Mouse (Mus musculus) cerebellum, adult (tissue): Measurements from ENCODE around the gene Qrich2.
"Not testable (repeated sequence)": the region's sequence is repeated elsewhere in the genome, so short reads cannot be mapped to it uniquely, and the experiment has no call there.

Experiments used
- ATAC-seq: cut with Nextera tagmentation; 2 replicates; pipeline ENCODE4 v1.9.2; 2017; ENCODE audit warnings: mild to moderate bottlenecking, moderate library complexity, mixed read lengths; ENCODE audit not compliant: insufficient number of reproducible peaks, low FRiP score, low TSS enrichment

Gene Qrich2

GRCm38 (mm10) chr11:116490232-116491107 is 24.4 kb upstream of the Qrich2 start:
- peak; percentile 75; the same call in 1 of the 2 replicates for ATAC-seq

DNA sequence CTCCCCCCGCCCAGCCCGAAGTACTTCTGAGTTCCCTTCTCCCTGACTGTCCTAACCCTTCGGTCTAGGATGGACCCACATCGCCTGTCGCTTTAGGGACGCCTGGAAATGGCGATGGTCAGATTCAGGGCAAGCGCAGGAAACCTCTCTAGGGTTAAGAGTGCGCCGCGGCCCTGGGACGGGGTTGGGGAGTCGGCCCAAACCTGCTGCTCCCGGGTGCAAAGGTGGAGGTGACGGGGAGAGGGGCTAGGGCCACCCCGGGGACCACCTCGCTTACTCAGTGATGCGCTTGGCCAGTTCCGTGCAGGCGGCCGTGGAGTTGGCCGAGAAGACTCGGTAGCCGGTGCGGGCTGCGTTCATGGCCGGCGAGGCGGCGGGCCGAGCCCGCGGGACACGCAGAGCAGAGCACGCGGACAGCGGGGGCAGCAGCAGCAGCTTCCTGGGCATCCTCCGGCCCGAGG is 23.8 kb upstream of the Qrich2 start:
- ATAC-seq: peak; percentile 24; the same call in 1 of the 2 replicates

- no peak for ATAC-seq
Observed at GRCm38 (mm10) chr11:116488693-116489375, 22.8 kb upstream of the Qrich2 start.

GRCm38 (mm10) chr11:116488207-116488606 is 22.2 kb upstream of the Qrich2 start:
- no peak for ATAC-seq

DNA sequence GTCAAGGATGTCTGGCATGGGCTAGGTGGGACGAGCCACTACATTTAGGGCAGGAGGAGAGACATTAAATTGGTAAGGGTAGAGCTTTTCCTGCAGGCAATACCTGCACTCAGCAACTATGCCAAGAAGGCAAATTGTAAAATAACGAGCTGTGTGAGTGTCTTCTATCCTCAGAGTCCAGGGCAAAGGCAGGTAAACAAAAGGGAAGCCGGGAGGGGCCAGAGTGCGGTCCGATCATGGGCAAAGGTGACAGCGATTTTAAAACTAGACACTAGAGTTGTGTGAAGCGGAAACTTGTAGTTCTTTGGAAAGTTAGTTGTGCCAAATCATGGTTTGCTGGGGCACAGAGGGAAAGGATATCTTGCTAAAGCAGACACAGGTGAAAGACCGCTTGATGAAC is 18.2 kb upstream of the Qrich2 start:
- ATAC-seq: no peak

DNA sequence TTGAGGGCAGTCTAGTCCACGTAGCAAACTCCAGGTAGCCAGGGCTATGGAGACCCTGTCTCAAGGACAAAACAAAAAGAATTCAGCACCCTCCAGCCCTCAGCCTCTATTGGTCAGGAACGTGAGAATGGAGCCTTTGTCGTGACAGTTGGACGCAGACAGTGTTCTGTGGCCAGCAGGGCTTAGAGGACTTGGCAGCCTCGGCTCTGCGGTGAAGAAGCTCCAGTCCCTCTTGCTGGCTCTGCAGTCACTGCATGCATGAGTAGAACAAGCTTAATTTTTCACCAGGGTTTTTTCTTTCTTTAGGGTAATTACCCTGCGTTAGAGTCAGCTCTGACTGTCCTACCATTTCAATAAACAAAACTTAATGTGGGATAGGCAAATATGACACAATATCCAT is 15.7 kb upstream of the Qrich2 start:
- peak; percentile 52; the same call in 1 of the 2 replicates for ATAC-seq

DNA sequence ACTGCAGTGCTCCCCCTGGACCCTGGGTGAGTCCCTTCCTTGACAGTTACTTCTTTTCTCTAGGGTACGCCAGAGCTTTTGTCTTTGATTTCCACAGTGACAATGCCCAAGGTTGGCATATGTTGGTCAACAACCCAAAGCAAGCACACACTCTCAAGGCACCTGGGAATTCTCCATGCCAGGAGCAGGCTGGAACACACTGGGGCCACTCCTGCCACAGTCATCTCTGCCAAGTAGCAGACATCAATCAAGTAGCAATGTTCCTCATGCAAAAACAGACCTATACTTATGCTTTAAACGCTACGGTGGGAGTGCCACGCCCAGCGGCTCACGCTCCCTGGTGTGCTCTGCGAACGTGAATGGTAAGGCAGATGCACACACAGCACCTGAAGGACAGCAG is 14.9 kb upstream of the Qrich2 start:
- ATAC-seq: no peak

GRCm38 (mm10) chr11:116479832-116480231 is 13.8 kb upstream of the Qrich2 start:
- ATAC-seq: no peak

DNA sequence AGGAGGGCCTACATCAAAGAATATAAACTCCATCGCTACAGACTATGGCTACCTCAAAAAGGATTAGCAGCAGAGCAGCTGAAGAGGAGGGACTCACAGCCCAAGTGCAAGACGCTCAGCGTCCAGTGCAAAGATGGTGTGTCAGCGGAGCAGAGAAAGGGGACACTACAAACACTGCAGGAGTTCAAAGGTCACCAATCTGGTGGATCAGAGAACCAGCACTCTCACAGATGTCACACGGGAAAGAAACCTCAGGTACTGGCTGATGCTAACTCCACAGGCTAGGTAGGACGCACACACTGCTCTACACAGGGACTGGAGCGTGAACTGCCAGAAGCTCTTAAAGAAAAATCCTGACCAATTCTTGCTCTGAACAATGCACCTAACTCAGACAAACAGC is 12.9 kb upstream of the Qrich2 start:
- no peak for ATAC-seq

DNA sequence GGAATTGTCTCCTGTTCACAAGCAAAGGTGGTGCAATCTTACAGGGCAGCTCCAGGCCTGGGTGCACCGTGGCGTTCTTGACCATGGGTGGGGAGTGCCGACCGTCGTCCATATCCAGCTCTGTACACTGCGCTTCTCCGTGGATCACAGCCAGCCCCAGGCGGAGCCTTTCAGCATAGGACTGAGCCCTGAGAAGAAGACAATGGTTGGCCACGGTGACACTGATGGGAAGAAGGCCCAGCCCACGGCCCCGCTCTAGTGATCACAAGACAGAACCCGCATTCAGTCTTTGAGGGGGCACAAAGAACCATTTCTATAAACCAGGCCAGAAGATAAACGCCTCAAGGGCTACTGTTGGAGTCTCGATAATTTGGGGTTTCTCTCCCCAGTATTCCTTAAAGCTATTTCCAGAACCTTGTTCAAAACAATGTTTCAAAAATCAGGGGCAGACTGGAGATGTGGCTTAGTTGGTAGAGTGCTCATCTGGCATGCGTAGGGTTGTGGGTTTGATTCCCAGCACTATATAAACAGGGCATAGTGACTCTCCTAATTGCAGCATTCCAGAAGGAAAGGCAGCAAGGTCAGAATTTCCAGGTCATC is 11.2 kb upstream of the Qrich2 start:
- ATAC-seq: no peak

GRCm38 (mm10) chr11:116476696-116477095 is 10.7 kb upstream of the Qrich2 start:
- no peak for ATAC-seq

DNA sequence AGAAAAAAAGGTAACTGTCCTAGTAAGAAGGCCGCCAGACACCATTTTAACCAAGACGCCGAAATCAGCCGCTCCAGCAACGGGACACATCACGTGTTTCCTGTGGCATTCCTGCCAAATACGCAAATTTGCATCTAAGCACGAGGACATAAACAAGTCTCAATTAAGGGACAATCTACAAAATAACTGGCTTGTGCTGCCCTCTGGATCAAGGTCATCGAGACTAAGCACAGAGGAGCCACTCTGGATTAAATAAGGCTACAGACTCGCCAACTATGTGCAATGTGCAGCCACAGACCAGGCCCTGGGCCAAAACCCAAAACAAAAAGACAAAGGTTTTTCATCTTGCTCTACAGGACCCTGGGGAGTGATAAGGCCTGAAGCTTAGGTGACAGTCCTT is 10.0 kb upstream of the Qrich2 start:
- no peak for ATAC-seq

GRCm38 (mm10) chr11:116472275-116472674 is 6.2 kb upstream of the Qrich2 start:
- ATAC-seq: no peak

GRCm38 (mm10) chr11:116470896-116471295 is 4.9 kb upstream of the Qrich2 start:
- no peak for ATAC-seq

- ATAC-seq: no peak
Observed at GRCm38 (mm10) chr11:116470249-116470648, 4.2 kb upstream of the Qrich2 start.

DNA sequence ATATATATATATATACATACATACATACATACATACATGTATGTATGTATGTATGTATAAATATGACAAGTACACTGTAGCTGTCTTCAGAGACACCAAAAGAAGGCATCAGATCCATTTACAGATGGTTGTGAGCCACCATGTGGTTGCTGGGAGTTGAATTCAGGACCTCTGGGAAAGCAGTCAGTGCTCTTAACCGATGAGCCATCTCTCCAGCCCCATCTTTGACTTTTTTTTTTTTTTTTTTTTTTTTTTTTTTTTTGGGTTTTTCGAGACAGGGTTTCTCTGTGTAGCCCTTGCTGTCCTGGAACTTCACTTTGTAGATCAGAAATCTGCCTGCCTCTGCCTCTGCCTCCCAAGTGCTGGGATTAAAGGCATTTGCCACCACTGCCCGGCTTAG is 2.3 kb upstream of the Qrich2 start:
- not testable (repeated sequence) for ATAC-seq

DNA sequence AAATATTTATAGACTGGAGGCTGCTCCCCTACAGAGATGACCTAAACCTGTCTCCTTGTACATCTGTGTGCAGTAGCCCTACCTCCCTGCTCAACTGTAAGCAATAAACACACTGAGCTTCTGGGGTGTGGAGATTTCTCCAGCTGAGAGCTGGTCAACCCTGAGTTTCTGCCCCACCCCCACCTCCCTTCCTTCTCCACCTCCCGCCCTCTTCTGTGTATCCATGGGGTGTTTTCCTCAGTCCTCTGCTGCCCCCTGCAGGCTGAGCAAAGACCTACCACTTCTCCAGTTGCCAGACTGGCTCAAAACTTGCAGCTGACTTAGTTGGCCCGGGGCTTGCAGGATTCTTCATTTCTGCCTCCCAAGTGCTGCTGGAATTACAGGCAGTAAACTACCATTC is 2.2 kb downstream of the Qrich2 start:
- ATAC-seq: peak; percentile 20; the same call in 1 of the 2 replicates

DNA sequence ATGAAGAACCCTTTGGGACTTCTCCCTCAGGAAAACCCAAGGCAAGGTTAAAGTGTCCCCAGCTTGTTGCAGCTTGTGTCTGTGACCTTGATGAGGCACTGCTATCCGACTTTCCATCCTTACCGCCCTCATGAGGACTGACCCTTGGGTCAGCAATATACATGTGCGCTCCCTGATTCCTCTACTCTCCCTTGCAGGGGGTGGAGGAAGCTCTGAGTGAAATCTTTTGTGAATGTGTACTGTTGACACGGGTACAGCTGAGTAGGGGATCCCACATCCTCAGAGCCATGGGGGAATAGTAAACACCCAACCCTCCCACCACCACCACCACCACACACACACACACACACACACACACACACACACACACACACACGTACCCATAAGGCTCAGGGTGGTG is 2.7 kb downstream of the Qrich2 start:
- ATAC-seq: no peak

DNA sequence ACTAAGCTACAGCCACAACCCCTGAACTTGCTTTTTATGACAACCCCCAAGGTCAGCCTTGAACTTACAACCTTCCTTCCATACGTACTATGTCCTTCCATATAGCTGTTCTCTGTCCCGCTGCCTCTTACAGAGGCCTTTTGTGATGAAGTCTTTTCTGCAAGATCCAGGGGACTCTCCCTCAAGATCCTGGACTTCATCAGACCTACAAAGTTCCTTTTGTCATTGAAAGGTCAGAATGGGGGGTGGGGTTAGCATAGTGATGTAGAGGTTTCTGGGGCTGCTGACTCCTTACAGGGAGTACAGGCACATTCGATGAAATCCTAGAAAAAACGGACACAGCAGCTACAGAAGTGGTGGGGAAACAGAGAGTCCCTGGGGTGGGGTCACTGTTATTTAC is 6.3 kb downstream of the Qrich2 start:
- no peak for ATAC-seq

GRCm38 (mm10) chr11:116456234-116456633 is 9.8 kb downstream of the Qrich2 start:
- ATAC-seq: no peak

GRCm38 (mm10) chr11:116453889-116454288 is 12.2 kb downstream of the Qrich2 start:
- no peak for ATAC-seq
